Mouse (Mus musculus): ENCODE data around the gene Sowahd.

- no peak for TF ChIP-seq EP300 (IDR thresholded peaks at IDR 0.05; ENCODE audit: insufficient read depth, low read depth, low read length)
- TF ChIP-seq CTCF (IDR thresholded peaks at IDR 0.05; ENCODE audit: low read depth, low read length): no peak
- no peak for TF ChIP-seq POLR2A (IDR thresholded peaks at IDR 0.05; ENCODE audit: insufficient read depth, low read length)
Measured at GRCm38 (mm10) chrX:37084318-37084926, 35.8 kb downstream of the Sowahd start.
